Comparison of ENCODE assay signal across 10 mouse cellular contexts in the genomic region with DNA sequence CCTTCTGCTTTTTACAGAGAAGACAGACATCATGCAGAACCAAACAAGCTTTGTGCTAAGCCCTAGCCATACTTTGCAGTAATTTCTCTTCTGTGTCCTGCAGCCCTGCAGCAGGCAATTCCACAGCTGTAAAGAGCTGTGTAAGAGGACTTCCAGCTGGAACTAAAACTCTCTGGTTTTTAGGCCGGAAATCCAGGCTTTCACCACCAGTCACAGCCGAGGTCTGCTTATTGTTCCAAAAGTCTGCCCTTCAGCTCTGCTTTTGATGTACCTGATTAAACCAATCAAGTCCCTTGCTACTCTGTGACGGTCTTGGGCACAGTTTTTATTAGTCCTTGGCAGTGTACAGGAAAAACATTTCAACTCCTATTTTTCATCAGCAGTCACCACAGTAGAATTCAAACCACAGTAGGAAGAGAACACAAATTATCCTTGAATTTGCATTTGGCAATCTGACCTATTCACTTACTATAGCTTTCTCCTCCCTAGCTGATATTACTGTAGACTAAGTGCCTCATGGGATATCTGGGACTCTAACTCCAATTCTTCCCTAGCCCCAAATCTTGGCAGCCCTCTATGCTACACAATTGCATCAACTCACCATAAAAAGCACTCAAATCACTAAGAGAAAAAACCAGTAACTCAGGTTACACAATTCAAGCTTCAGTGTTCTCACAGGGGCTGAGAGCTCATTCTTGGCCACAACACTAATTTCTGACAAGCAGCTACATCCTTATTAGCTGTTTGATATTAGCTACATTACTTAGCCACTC. TPM values are rescaled to one million over a fixed set of nuclear protein-coding genes. Genes with fewer than 3 reads are reported as not detected.
DNase-seq lines count a peak whose midpoint lies in the region; ATAC-seq lines count a peak whose summit lies in the region.
"Had no signal": no experiment of that assay in that cellular context is flagged by ENCODE, and none has a peak within 500 bp of the region (broad histone marks: within the 10 kb centered on the region; RNA-seq: fewer than 3 reads in every experiment).

No protein-coding gene starts in this region.

- no peaks in the 10 kb centered on the region for H3K9me3 ChIP-seq in heart, embryonic 12.5 days (replicated peaks)
- H3K9me3 ChIP-seq in limb, embryonic 15.5 days, result no peaks in the 10 kb centered on the region
- H3K9me3 ChIP-seq: hindbrain, embryonic 15.5 days had no signal

- H3K4me1 ChIP-seq in heart, embryonic 12.5 days (replicated peaks), result peaks cover 48% of the 10 kb centered on the region
- H3K4me1 ChIP-seq in limb, embryonic 15.5 days, result peaks cover 22% of the 10 kb centered on the region

- no peaks in the 10 kb centered on the region for H3K36me3 ChIP-seq in heart, embryonic 12.5 days
- no peaks in the 10 kb centered on the region for H3K36me3 ChIP-seq in limb, embryonic 15.5 days
- H3K36me3 ChIP-seq: hindbrain, embryonic 15.5 days had no signal

- H3K4me2 ChIP-seq in heart, embryonic 12.5 days, result peak overlapping the region; percentile 55
- no peak overlapping the region for H3K4me2 ChIP-seq in limb, embryonic 15.5 days

- H3K27me3 ChIP-seq in heart, embryonic 12.5 days (replicated peaks), result no peaks in the 10 kb centered on the region
- no peaks in the 10 kb centered on the region for H3K27me3 ChIP-seq in limb, embryonic 15.5 days
- H3K27me3 ChIP-seq: hindbrain, embryonic 15.5 days had no signal

- H3K9ac ChIP-seq in heart, embryonic 12.5 days, result no peak overlapping the region
- no peak overlapping the region for H3K9ac ChIP-seq in limb, embryonic 15.5 days
- H3K9ac ChIP-seq: hindbrain, embryonic 15.5 days had no signal

- peak overlapping the region; percentile 82 for H3K27ac ChIP-seq in heart, embryonic 12.5 days (ENCODE audit: poor library complexity, severe bottlenecking)
- peak overlapping the region; percentile 73 for H3K27ac ChIP-seq in limb, embryonic 15.5 days
- H3K27ac ChIP-seq: hindbrain, embryonic 15.5 days had no signal

- ATAC-seq in heart, embryonic 12.5 days (ENCODE audit: insufficient number of reproducible peaks, low FRiP score), result peak; percentile 27; the same call in 1 of the 2 replicates
- no peak for ATAC-seq in limb, embryonic 15.5 days (ENCODE audit: insufficient number of reproducible peaks, low FRiP score, low TSS enrichment, low read depth)
- ATAC-seq: activated CD4-positive, CD25-positive, alpha-beta regulatory T cell, adult 4 months had no signal

- no peak overlapping the region for H3K4me3 ChIP-seq in heart, embryonic 12.5 days
- H3K4me3 ChIP-seq in limb, embryonic 15.5 days, result no peak overlapping the region
- H3K4me3 ChIP-seq: hindbrain, embryonic 15.5 days had no signal

- DNase-seq in 416B (ENCODE audit: low read depth) (peak; percentile 40), NIH3T3 (ENCODE audit: low read depth) (peak; percentile 60)
- DNase-seq in retina, postnatal 1 day, result no peak
- DNase-seq in frontal cortex, postnatal 10 days (ENCODE audit: low spot score in 2 of 2), result no peak
- DNase-seq in gastrocnemius, adult 18-20 months (ENCODE audit: low spot score), result no peak
- no peak for DNase-seq in cerebellum, adult 8-10 months

- WGBS in heart, embryonic 12.5 days, result 12% methylated on average over 3 of the region's 3 CpGs
- 9% methylated on average over 3 of the region's 3 CpGs for WGBS in limb, embryonic 15.5 days

RNA-seq across cellular contexts. Expression of a gene that starts 14.2 kb away (rescaled TPM):
- 102 and 108 TPM in 2 replicates for polyA plus RNA-seq in heart, embryonic 12.5 days (2016; fragmentation: Nextera tagmentation; extraction: Ambion mirVana)
- polyA plus RNA-seq in limb, embryonic 15.5 days (2015; fragmentation: Nextera tagmentation; extraction: Ambion mirVana), result 92.8 and 94.6 TPM in 2 replicates
- 10 to 100 TPM; 35.5 to 38.0 TPM for total RNA-seq in gastrocnemius, adult 18-20 months (2021)

RNA-seq across cellular contexts. Expression of a gene that starts 37.4 kb away (rescaled TPM):
- 1.4 and 1.8 TPM in 2 replicates for polyA plus RNA-seq in heart, embryonic 12.5 days (2016; fragmentation: Nextera tagmentation; extraction: Ambion mirVana)
- polyA plus RNA-seq in limb, embryonic 15.5 days (2015; fragmentation: Nextera tagmentation; extraction: Ambion mirVana), result 0.24 and 0.35 TPM in 2 replicates
- under 1 TPM in 1 of 2 experiments, not detected in 1; 0.05 TPM for total RNA-seq in gastrocnemius, adult 18-20 months (2021)

Comparison
In these comparisons a context has a peak if more than half of its experiments do, and no peak if none do; other contexts are left out.
1. DNase-seq: peak in 416B (single experiment) and NIH3T3 (single experiment); none in retina, postnatal 1 day (single experiment), frontal cortex, postnatal 10 days (0 of 2), gastrocnemius, adult 18-20 months (single experiment) and cerebellum, adult 8-10 months (single experiment).